Mouse (Mus musculus): ENCODE measurements around the gene Slc6a19.

GRCm38 (mm10) chr13:73660163-73660695 is 44.4 kb downstream of the Slc6a19 start:
- TF ChIP-seq POLR2A (IDR thresholded peaks at IDR 0.05; ENCODE audit: control insufficient read depth, extremely low read depth, insufficient read depth, low read length, poor library complexity) (no peak), CTCF (IDR thresholded peaks at IDR 0.05; ENCODE audit: borderline replicate concordance, control insufficient read depth, extremely low read depth, insufficient read depth, low read length, poor library complexity) (no peak)

All from thymus, adult 2 months (tissue).